Mouse (Mus musculus) liver, adult 2 months (tissue): Measurements from ENCODE around the gene Ccdc93. TPM values are rescaled to one million over a fixed set of nuclear protein-coding genes. Genes with fewer than 3 reads are reported as not detected.

Experiments
- DNase-seq: peaks from one replicate; pipeline ENCODE4 v3.0.0-alpha.2; 2011; ENCODE audit warnings: low read depth, low spot score; ENCODE audit errors: extremely low read depth
- H3K27ac ChIP-seq: fragments of 200-500 bp; replicated peaks from 2 replicates; pipeline ENCODE4 v1.5.1; 2012; ENCODE audit warnings: low read depth, mild to moderate bottlenecking, control low read depth, inconsistent platforms, low read length; ENCODE audit not compliant: insufficient read depth
- H3K27me3 ChIP-seq: fragments of 200-500 bp; 2 replicates; pipeline ENCODE4 v1.6.1; 2012; ENCODE audit warnings: mild to moderate bottlenecking, moderate library complexity, low read length, inconsistent platforms; ENCODE audit not compliant: control insufficient read depth, insufficient read depth
- H3K36me3 ChIP-seq: fragments of 200-500 bp; 2 replicates; pipeline ENCODE4 v1.6.1; 2012; ENCODE audit warnings: low read length, inconsistent platforms; ENCODE audit not compliant: control insufficient read depth, insufficient read depth
- H3K4me1 ChIP-seq: fragments of 200-500 bp; 2 replicates; pipeline ENCODE4 v1.6.1; 2011; ENCODE audit warnings: low read length; ENCODE audit not compliant: control insufficient read depth, insufficient read depth
- H3K4me3 ChIP-seq: fragments of 200-500 bp; 2 replicates; pipeline ENCODE4 v1.5.1; 2011; ENCODE audit warnings: low read depth, mild to moderate bottlenecking, control low read depth, low read length, moderate library complexity; ENCODE audit not compliant: insufficient read depth
- H3K79me2 ChIP-seq: fragments of 200-500 bp; 2 replicates; pipeline ENCODE4 v1.6.1; 2012; ENCODE audit warnings: inconsistent platforms, mild to moderate bottlenecking, low read length, moderate library complexity; ENCODE audit not compliant: control insufficient read depth, insufficient read depth
- H3K9ac ChIP-seq: fragments of 200-500 bp; 2 replicates; pipeline ENCODE4 v1.6.1; 2012; ENCODE audit warnings: low read depth, mild to moderate bottlenecking, control low read depth, inconsistent platforms, low read length
- CTCF ChIP-seq: fragments of 200-500 bp; IDR thresholded peaks from 2 replicates; pipeline ENCODE4 v1.5.1; 2011; ENCODE audit warnings: low read depth, low read length, control low read depth
- POLR2A ChIP-seq: fragments of 200-500 bp; IDR thresholded peaks from 2 replicates; pipeline ENCODE4 v1.6.1; 2011; ENCODE audit warnings: low read length, control low read depth; ENCODE audit not compliant: insufficient read depth; ENCODE audit errors: extremely low read depth
- WGBS: fragments of 180-500 bp; shearing (Covaris S2); methylation state at CpG from one replicate; pipeline ENCODE4 v1.1.7; 2018; 5-methylcytosine and 5-hydroxymethylcytosine counted together
- polyA plus RNA-seq: library from polyadenylated mRNA; depleted of rRNA; stranded (reverse); fragments of >200 nt; gene quantifications from 2 replicates; pipeline ENCODE4 v1.2.3, GENCODE M21; 2012
- total RNA-seq: library from RNA; depleted of rRNA; stranded (reverse); fragments of >200 nt; gene quantifications from 2 replicates; pipeline ENCODE4 v1.2.3, GENCODE M21; 2014

The Ccdc93 gene
- total and polyA plus RNA-seq, 2 experiments, result 4.5 to 6.9 TPM

- no peak overlapping the region for H3K27ac ChIP-seq
- no peak overlapping the region for H3K9ac ChIP-seq
- H3K4me1 ChIP-seq, result no peaks in the 10 kb centered on the region
- no peak for DNase-seq
- H3K36me3 ChIP-seq, result peaks cover 38% of the 10 kb centered on the region
- no peaks in the 10 kb centered on the region for H3K79me2 ChIP-seq
- no peaks in the 10 kb centered on the region for H3K27me3 ChIP-seq
- TF ChIP-seq CTCF, result no peak
- TF ChIP-seq POLR2A, result no peak
- WGBS, result 98% methylated on average over 5 of the region's 5 CpGs
- no peak overlapping the region for H3K4me3 ChIP-seq
These were observed 46.9 kb downstream of the Ccdc93 start for GRCm38 (mm10) chr1:121477716-121478115.

DNA sequence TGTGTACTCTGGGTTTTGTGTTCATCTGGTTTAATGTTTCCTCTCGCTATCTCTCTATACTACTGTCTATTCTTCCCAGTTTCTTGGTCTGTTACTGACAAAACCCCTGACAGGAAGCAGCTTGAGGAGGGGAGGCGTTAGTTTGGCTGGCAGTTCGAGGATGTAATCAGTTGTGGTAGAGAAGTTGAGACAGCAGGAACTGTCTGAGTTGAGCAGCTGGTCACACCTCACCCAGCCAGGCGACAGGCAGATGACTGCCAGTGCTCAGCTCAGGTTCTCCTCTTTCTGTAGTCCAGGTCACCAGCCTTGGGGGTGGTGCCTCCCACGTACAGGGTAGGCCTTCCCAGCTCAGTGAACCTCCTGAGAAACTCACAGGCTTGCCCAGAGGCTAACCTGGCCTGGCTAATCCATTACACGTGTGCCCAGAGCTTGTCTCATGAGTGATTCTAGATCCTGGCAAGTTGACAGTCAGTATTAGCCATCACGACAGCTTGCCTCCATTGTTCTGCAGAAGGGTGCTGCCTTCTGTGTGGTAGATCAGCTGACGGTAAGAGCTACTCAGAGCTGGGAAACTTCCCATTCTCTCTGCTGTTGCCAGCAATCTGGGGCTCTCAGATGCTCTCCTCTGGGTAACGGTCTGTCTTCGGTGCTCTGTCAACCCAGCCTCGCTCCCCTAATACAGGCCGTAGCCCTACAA lies 47.6 kb downstream of the Ccdc93 start:
- no peak overlapping the region for H3K9ac ChIP-seq
- H3K79me2 ChIP-seq, result no peaks in the 10 kb centered on the region
- H3K27me3 ChIP-seq, result no peaks in the 10 kb centered on the region
- no peaks in the 10 kb centered on the region for H3K4me1 ChIP-seq
- TF ChIP-seq POLR2A, result no peak
- no peak for TF ChIP-seq CTCF
- no peak for DNase-seq
- H3K36me3 ChIP-seq, result peaks cover 38% of the 10 kb centered on the region
- 89% methylated on average over 12 of the region's 12 CpGs for WGBS
- H3K27ac ChIP-seq, result no peak overlapping the region
- no peak overlapping the region for H3K4me3 ChIP-seq

GRCm38 (mm10) chr1:121479403-121479802 lies 48.6 kb downstream of the Ccdc93 start:
- WGBS, result 96% methylated on average over 5 of the region's 5 CpGs
- Histone ChIP-seq H3K27ac (no peak overlapping the region), H3K4me3 (no peak overlapping the region), H3K36me3 (peaks cover 38% of the 10 kb centered on the region), H3K4me1 (no peaks in the 10 kb centered on the region), H3K79me2 (no peaks in the 10 kb centered on the region), H3K27me3 (no peaks in the 10 kb centered on the region), H3K9ac (no peak overlapping the region)
- TF ChIP-seq POLR2A (no peak), CTCF (no peak)
- DNase-seq, result no peak

DNA sequence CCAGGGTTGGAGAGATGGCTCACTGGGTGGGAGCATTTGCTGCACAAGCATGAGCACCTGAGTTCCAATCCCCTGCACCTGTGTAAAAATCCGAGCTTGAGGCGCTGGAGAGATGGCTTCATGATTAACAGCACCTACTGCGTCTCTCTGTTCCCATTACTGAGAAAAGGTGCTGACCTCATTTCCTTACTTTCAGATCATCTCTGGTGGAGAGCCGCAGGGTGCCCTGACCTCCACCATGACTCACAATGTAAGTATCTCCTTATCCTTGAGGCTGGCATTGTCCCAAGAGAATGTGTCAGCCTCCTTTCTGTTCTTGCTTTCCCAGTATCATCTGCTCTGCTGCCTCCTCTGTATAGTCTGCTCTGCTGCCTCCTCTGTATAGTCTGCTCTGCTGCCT lies 52.2 kb downstream of the Ccdc93 start:
- Histone ChIP-seq H3K9ac (no peak overlapping the region), H3K27ac (no peak overlapping the region), H3K4me1 (no peaks in the 10 kb centered on the region), H3K79me2 (no peaks in the 10 kb centered on the region), H3K27me3 (no peaks in the 10 kb centered on the region), H3K4me3 (no peak overlapping the region), H3K36me3 (peaks cover 40% of the 10 kb centered on the region)
- WGBS, result 82% methylated on average over 4 of the region's 4 CpGs
- TF ChIP-seq CTCF (no peak), POLR2A (no peak)
- DNase-seq, result no peak

DNA sequence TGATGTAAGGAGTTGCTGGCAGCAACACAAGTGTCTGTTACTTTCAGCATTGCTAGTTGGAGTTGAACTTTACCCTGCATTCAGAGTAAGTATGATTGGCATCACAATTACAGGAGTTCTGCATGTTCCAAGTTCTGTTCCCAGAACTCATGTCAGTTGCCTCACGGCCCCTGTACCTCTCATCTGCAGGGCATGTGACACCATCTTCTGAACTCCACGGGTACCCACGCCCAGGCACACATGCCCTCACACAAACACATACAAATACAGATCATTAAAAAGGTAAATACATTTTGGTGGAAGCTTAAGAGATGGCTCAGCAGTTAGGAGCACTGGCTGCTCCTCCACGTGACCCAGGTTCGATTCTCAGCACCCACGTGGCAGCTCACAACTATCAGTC lies 56.0 kb downstream of the Ccdc93 start:
- H3K27me3 ChIP-seq, result no peaks in the 10 kb centered on the region
- peaks cover 28% of the 10 kb centered on the region for H3K36me3 ChIP-seq
- H3K4me3 ChIP-seq, result no peak overlapping the region
- WGBS, result 88% methylated on average over 6 of the region's 6 CpGs
- H3K79me2 ChIP-seq, result no peaks in the 10 kb centered on the region
- H3K4me1 ChIP-seq, result no peaks in the 10 kb centered on the region
- H3K9ac ChIP-seq, result no peak overlapping the region
- no peak overlapping the region for H3K27ac ChIP-seq
- TF ChIP-seq POLR2A (no peak), CTCF (no peak)
- peak; percentile 55 for DNase-seq

- TF ChIP-seq POLR2A (no peak), CTCF (peak; percentile 18; the same call in 1 of the 2 replicates)
- H3K27me3 ChIP-seq, result no peaks in the 10 kb centered on the region
- WGBS, result 62% methylated on average over 5 of the region's 5 CpGs
- peaks cover 54% of the 10 kb centered on the region for H3K36me3 ChIP-seq
- DNase-seq, result no peak
- no peak overlapping the region for H3K27ac ChIP-seq
- no peak overlapping the region for H3K4me3 ChIP-seq
- H3K4me1 ChIP-seq, result no peaks in the 10 kb centered on the region
- no peaks in the 10 kb centered on the region for H3K79me2 ChIP-seq
- no peak overlapping the region for H3K9ac ChIP-seq
These were observed 59.4 kb downstream of the Ccdc93 start for GRCm38 (mm10) chr1:121490241-121490640.
